Mouse (Mus musculus): Measurements from ENCODE around the gene Tmc7.

The Tmc7 gene

GRCm38 (mm10) chr7:118584257-118584907 is at the start of gene Tmc7:
Tmc7 (minus strand) TSS chr7:118584736.
- peak; percentile 10 to 18 for DNase-seq (ENCODE audit: low spot score in 2 of 2)

DNA sequence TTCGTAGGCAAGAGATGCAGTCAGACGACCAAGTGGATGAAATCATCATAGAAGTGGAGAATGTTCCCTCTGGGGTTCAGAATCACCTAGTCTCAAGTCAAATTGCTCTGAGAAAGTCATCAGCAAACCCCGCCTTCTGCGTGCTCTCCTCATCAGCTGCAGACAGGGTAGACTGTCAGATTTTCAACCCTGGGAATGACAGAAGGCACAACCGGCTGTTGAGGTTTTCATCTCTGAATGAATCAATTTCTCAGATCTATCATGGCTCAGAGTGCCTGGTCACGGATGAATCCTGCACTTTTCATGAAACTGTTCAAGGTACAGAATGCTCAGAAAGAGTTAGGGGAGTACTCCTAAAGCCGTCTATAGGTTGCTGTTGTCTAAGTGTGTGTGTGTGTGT is 49.4 kb upstream of the Tmc7 start:
- DNase-seq (ENCODE audit: low spot score in 2 of 2) = no peak

- DNase-seq (ENCODE audit: low spot score in 2 of 2) = no peak
These were observed 48.6 kb upstream of the Tmc7 start for GRCm38 (mm10) chr7:118633094-118633493.

DNA sequence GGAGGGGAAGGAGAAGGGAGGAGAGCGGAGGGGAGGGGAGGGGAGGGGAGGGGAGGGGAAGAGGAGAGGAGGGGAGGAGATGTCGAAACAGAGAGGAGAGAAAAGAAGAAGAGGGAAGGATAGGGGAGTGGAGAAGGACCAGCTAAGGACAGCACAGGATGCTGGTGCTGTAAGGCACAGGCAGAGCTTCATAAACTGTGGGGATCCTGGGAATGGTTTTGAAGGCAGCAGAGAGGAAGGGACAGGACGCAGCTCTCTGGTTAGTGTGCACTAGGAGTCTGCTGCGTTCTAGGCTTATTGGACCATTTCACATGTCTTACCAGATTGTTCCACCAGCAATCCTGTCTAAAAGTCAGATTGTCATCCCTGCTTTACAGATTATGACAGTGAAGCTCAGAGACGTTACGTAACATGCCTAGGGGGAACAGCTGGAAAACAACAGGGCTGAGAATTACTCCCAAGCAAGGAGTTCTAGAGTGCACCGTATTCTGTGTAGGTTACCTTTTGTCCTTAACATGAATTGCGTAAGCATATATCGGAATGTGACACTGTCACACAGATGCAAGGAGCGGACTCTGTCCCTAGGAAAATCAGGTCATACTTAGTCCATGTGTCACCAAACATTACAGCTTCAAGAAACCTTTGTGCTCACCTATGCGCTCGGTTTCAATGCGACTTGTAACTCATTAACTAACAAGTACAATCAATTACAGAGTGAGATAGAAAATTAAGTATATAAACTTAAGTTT is 43.2 kb upstream of the Tmc7 start:
- DNase-seq (ENCODE audit: low spot score in 2 of 2) = no peak

- no peak for DNase-seq (ENCODE audit: low spot score in 2 of 2)
These were observed 36.6 kb upstream of the Tmc7 start for GRCm38 (mm10) chr7:118621094-118621493.

DNA sequence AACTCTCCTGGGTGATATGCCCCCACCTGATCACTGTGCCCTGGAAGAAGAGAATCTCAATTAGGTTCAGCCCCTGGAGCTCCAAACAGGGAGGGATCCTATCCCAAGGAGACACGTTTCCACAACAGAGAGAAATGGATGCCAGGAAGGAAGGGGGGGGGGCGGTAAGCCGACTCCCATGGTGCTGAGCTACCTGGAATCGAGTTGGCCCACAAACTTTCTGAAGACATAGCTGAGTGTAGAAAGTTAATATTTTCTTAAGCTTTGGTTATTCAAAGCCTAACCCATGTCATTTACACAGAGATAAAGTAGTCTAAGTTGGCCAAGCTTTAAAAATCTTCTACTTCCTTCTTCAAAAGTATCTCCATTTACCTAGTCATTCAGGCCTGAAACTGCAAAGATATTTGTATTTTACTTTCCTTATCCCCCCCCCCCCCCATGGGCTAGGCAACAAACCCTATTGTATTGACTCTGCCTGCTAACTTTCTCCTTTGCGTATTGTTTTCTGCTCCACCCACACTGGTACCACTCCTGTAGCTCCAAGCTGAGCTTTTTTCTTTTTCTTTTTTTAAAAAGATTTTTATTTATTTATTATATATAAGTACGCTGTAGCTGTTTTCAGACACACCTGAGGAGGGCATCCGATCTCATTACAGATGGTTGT is 35.8 kb upstream of the Tmc7 start:
- no peak for DNase-seq (ENCODE audit: low spot score in 2 of 2)

GRCm38 (mm10) chr7:118618104-118618503 is 33.6 kb upstream of the Tmc7 start:
- no peak for DNase-seq (ENCODE audit: low spot score in 2 of 2)

- DNase-seq (ENCODE audit: low spot score in 2 of 2) = no peak
These were observed 29.5 kb upstream of the Tmc7 start for GRCm38 (mm10) chr7:118614076-118614475.

DNA sequence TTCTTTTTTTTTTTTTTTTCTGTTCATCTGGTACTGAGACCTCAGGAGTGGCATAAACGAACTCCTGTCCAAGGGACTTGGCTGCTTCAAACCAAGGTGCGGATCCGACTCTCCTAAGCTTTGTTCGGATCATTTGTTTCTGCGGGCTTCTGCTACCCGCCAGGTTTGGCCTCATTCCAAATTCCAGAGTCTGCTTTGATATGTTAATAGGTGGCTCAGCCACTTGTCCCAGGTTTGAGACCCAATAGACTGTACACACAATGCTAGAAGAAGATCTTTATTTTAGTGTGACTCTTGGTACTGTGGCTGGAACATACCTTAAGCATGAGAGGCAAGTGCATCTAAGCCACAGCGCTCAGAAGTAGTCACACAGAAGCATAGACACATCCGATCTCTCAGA is 27.4 kb upstream of the Tmc7 start:
- no peak for DNase-seq (ENCODE audit: low spot score in 2 of 2)

- DNase-seq (ENCODE audit: low spot score in 2 of 2) = no peak
These were observed 26.7 kb upstream of the Tmc7 start for GRCm38 (mm10) chr7:118611185-118611749.

GRCm38 (mm10) chr7:118610721-118611120 is 26.2 kb upstream of the Tmc7 start:
- no peak for DNase-seq (ENCODE audit: low spot score in 2 of 2)

DNA sequence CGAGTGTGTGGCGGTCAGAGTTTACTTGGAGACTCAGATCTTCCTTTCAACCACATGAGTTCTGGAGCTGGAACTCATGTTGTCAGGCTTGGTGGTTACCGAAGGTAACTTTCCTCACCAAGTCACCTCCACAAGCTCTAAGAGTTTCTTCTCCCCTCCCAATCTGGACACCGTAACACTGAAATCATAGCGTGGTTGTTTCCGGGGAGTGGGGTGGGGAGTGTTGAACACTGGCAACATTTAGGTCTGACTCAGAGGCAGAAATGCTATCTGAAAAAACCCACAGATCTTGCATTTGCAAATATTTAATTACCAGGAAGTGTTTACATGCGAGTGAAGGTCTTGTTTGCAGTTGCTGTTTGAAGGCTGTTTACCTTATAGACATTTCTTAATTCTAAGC is 25.3 kb upstream of the Tmc7 start:
- DNase-seq (ENCODE audit: low spot score in 2 of 2) = no peak

GRCm38 (mm10) chr7:118604842-118605241 is 20.3 kb upstream of the Tmc7 start:
- no peak for DNase-seq (ENCODE audit: low spot score in 2 of 2)

- no peak for DNase-seq (ENCODE audit: low spot score in 2 of 2)
These were observed 15.6 kb upstream of the Tmc7 start for GRCm38 (mm10) chr7:118599954-118600631.

- no peak for DNase-seq (ENCODE audit: low spot score in 2 of 2)
These were observed 12.7 kb upstream of the Tmc7 start, which contains the start of gene Tmc5 for GRCm38 (mm10) chr7:118597201-118597600. Tmc5 (plus strand) TSS chr7:118597297.

DNA sequence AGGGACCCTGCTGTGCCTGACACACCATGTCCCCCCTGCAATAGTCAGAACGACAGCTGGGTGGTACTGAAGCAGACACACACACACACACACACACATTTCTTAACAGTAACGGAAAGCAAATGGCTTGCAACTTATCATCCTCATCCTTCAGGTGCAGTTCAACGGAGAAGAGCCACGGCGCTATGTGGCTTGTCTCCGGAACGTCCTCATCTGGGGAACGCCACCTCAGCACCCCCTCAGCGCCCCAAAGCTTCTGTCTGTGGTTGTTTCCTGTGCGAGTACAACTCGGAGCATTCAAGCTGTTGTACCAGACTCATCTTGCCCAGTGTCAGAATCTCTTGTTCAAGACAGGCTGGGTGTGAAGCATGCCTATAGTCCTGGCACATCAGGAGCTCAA is 11.7 kb upstream of the Tmc7 start:
- no peak for DNase-seq (ENCODE audit: low spot score in 2 of 2)

- DNase-seq (ENCODE audit: low spot score in 2 of 2) = peak; percentile 57 to 82
These were observed 10.7 kb upstream of the Tmc7 start for GRCm38 (mm10) chr7:118595228-118595627.

DNA sequence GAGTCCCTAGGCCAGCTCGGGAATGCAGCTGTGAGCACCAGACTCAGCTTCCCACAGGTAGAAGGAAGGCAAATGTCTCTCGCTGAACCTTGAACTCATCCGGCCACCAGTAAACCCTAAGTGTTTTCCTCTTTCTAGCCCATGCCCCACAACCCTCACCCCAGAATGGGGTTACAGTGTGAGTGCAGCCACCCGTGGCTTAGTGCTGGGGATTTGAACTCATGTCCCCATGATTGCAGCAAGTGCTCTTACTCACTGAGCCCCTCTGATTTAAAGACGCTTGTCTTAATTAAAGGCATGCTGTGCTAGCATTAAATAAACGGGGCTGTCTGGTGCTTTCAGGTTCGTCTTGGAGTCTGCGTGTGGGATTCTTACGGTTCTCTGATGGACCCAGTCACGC is 10.1 kb upstream of the Tmc7 start:
- no peak for DNase-seq (ENCODE audit: low spot score in 2 of 2)

GRCm38 (mm10) chr7:118593567-118594407 is 9.3 kb upstream of the Tmc7 start:
- no peak for DNase-seq (ENCODE audit: low spot score in 2 of 2)

DNA sequence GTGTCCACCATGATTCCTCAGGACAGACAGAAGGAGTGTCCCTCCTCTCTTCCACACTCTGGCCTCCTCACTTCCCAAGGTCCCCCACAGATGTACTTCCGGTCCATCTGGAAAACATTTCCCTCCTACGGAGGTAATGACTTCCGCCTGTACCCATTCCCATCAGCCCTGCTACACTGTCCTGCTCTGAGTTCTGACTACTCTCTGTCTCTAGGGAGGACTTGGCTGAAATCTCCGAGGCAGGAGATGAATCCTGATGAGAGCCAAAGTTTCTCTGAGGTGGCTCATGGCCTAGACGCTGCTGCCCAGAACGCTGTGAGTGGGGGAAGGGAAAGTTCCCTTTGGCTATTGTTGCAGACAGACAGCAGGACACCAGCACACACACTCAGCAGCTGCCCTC is 7.6 kb upstream of the Tmc7 start:
- no peak for DNase-seq (ENCODE audit: low spot score in 2 of 2)

DNA sequence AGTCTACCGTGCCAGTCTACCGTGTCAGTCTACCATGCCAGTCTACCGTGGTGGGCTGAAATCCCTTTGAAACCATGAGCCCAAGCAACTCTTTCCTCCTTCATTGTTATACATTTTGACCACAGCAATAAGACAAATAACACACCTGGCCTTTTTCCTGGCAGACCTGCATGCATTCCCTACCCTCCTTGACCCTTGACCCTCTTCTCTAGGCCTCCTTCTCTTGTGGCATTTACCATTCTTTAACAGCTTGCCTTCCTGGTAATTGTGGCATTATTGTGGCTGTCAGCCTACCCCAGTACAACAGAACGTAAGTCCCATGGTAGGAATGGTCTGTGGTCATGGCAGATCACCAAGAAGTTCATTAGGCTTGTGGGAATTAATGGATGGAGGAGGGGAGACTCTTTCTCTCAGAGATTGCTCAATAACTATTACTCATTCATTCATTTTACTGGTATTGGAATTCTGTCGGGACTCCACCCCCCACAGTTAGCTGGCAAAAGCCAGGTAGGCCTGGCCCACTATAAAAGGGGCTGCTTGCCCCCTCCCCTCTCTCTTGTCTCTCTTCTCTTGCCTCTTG is 6.3 kb upstream of the Tmc7 start:
- DNase-seq (ENCODE audit: low spot score in 2 of 2) = no peak
